Mouse (Mus musculus): ENCODE results near the gene Bsg.

Bsg gene

GRCm38 (mm10) chr10:79704970-79705360, 674 bp downstream of the Bsg start:
- DNase-seq (ENCODE audit: low read depth, low spot score), result no peak

GRCm38 (mm10) chr10:79705951-79706350, 1.7 kb downstream of the Bsg start:
- no peak for DNase-seq (ENCODE audit: low read depth, low spot score)

- DNase-seq (ENCODE audit: low read depth, low spot score), result no peak
These were observed 2.3 kb downstream of the Bsg start for GRCm38 (mm10) chr10:79706406-79707094.

GRCm38 (mm10) chr10:79707162-79707561, 2.9 kb downstream of the Bsg start:
- DNase-seq (ENCODE audit: low read depth, low spot score), result no peak

GRCm38 (mm10) chr10:79707759-79708158, 3.5 kb downstream of the Bsg start:
- no peak for DNase-seq (ENCODE audit: low read depth, low spot score)

- no peak for DNase-seq (ENCODE audit: low read depth, low spot score)
These were observed 4.4 kb downstream of the Bsg start for GRCm38 (mm10) chr10:79708668-79709067.

GRCm38 (mm10) chr10:79709307-79709706, 5.0 kb downstream of the Bsg start:
- no peak for DNase-seq (ENCODE audit: low read depth, low spot score)

GRCm38 (mm10) chr10:79712029-79712428, 7.7 kb downstream of the Bsg start:
- DNase-seq (ENCODE audit: low read depth, low spot score), result no peak

GRCm38 (mm10) chr10:79712499-79713126, 8.3 kb downstream of the Bsg start:
- DNase-seq (ENCODE audit: low read depth, low spot score), result peak; percentile 57

- DNase-seq (ENCODE audit: low read depth, low spot score), result no peak
These were observed 8.9 kb downstream of the Bsg start for GRCm38 (mm10) chr10:79713163-79713562.

GRCm38 (mm10) chr10:79714996-79715395, 10.7 kb downstream of the Bsg start:
- DNase-seq (ENCODE audit: low read depth, low spot score), result no peak

- no peak for DNase-seq (ENCODE audit: low read depth, low spot score)
These were observed 12.1 kb downstream of the Bsg start, which contains the start of gene Hcn2 for GRCm38 (mm10) chr10:79716254-79716987. Gene Hcn2, plus strand, starts transcription at chr10:79716634.

GRCm38 (mm10) chr10:79716988-79717355, 12.7 kb downstream of the Bsg start:
- DNase-seq (ENCODE audit: low read depth, low spot score), result no peak

GRCm38 (mm10) chr10:79717640-79718357, 13.5 kb downstream of the Bsg start:
- DNase-seq (ENCODE audit: low read depth, low spot score), result no peak

GRCm38 (mm10) chr10:79721089-79721488, 16.8 kb downstream of the Bsg start:
- DNase-seq (ENCODE audit: low read depth, low spot score), result no peak

- DNase-seq (ENCODE audit: low read depth, low spot score), result no peak
These were observed 18.8 kb downstream of the Bsg start for GRCm38 (mm10) chr10:79723047-79723446.

GRCm38 (mm10) chr10:79723692-79724091, 19.4 kb downstream of the Bsg start:
- DNase-seq (ENCODE audit: low read depth, low spot score), result no peak

- no peak for DNase-seq (ENCODE audit: low read depth, low spot score)
These were observed 21.8 kb downstream of the Bsg start for GRCm38 (mm10) chr10:79726090-79726489.

GRCm38 (mm10) chr10:79728323-79729249, 24.3 kb downstream of the Bsg start:
- DNase-seq (ENCODE audit: low read depth, low spot score), result no peak

- no peak for DNase-seq (ENCODE audit: low read depth, low spot score)
These were observed 25.2 kb downstream of the Bsg start for GRCm38 (mm10) chr10:79729357-79729965.

- no peak for DNase-seq (ENCODE audit: low read depth, low spot score)
These were observed 28.2 kb downstream of the Bsg start for GRCm38 (mm10) chr10:79732500-79732899.

All from retina, adult 2 months (tissue).